30 mouse cellular contexts compared by ENCODE assay signal in the genomic region with DNA sequence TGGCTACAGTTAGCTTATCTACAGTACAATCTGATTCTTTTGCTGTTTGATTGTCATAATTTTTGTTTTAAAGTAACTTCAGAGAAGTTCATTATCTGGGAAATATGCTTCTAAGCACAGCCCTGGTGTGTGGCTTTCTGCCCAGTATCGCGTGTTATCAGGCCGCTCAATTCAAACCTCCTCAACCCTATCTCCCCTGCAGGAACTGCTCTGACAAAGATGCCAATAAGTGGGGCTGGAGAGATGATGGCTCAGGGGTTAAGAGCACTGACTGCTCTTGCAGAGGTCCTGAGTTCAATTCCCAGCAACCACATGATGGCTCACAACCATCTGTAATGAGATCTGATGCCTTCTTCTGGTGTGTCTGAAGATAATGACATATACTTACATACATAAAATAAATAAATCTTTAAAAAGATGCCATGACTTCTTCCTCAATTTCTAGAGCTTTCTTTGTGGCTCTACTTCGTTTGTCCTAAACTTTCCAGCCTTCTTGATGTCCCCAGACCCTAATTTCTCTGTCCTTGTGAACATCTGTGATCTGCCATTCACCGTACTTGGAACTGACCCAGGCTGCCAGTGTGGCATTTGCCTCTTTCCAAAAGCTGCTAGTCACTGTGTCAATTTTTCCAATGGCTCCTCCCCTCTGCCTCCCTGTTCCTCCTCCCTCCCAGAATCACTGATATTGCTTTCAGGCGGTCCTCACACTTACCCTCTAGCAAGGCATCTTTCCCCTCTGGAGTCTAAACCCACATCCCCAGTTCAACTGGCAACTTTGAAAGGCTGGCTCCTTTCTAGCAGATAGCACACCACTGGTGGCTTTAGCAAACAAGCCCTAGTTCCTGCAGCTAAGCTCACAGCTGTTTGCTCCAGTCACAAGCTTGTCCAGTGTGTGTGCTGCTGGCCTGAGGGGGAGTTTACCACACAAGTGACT. TPM values are rescaled to one million over a fixed set of nuclear protein-coding genes. Genes with fewer than 3 reads are reported as not detected.
DNase-seq lines count a peak whose midpoint lies in the region; ATAC-seq and TF ChIP-seq lines count a peak whose summit lies in the region.
"Had no signal": no experiment of that assay in that cellular context is flagged by ENCODE, and none has a peak within 500 bp of the region (broad histone marks: within the 10 kb centered on the region; RNA-seq: fewer than 3 reads in every experiment).

No protein-coding gene starts in this region.

- peak; percentile 33 for DNase-seq in gastrocnemius, adult 2 months
- DNase-seq in gastrocnemius, adult 18-20 months (ENCODE audit: low spot score), result no peak
- peak; percentile 30 for DNase-seq in MN1 (ENCODE audit: low spot score)
- peak; percentile 51 for DNase-seq in liver, embryonic 11.5 days (ENCODE audit: low spot score)
- no peak for DNase-seq in liver, postnatal 0 days
- DNase-seq in B cell, adult 2 months, result no peak
- no peak for DNase-seq in testis, postnatal 10 days (ENCODE audit: low spot score)
- DNase-seq in layer of hippocampus, adult 9-10 months (ENCODE audit: low spot score), result no peak
- DNase-seq: adrenal gland, adult 2 months; cerebellum, adult 8-10 months; cerebellum, postnatal 36 days; gastrocnemius, postnatal 36 days; heart, postnatal 36 days; kidney, adult 2 months; right cerebral cortex, postnatal 14 days had no signal

- peaks cover 29% of the 10 kb centered on the region for H3K27me3 ChIP-seq in liver, embryonic 11.5 days (replicated peaks; ENCODE audit: control insufficient read depth, insufficient read depth, low read length)
- peaks cover 30% of the 10 kb centered on the region for H3K27me3 ChIP-seq in liver, postnatal 0 days (ENCODE audit: insufficient read depth, low read length)

- no peak overlapping the region for H3K4me3 ChIP-seq in gastrocnemius, adult 2 months
- no peak overlapping the region for H3K4me3 ChIP-seq in liver, embryonic 11.5 days (ENCODE audit: low read depth, low read length)
- H3K4me3 ChIP-seq in liver, postnatal 0 days (ENCODE audit: low read depth, low read length), result no peak overlapping the region
- H3K4me3 ChIP-seq: heart, embryonic 15.5 days; limb, embryonic 10.5 days; midbrain, embryonic 13.5 days; neural tube, embryonic 12.5 days had no signal

- no peak for TF ChIP-seq CTCF in gastrocnemius, adult 2 months (IDR thresholded peaks at IDR 0.05)
- no peak for TF ChIP-seq CTCF in liver, postnatal 0 days (IDR thresholded peaks at IDR 0.05; ENCODE audit: low read depth)

- H3K9ac ChIP-seq in liver, embryonic 11.5 days (ENCODE audit: low read depth, low read length), result no peak overlapping the region
- no peak overlapping the region for H3K9ac ChIP-seq in liver, postnatal 0 days (replicated peaks)
- H3K9ac ChIP-seq: heart, embryonic 15.5 days; hindbrain, embryonic 14.5 days; midbrain, embryonic 13.5 days; neural tube, embryonic 12.5 days had no signal

- H3K9me3 ChIP-seq in liver, embryonic 11.5 days (ENCODE audit: control insufficient read depth, low read length), result no peaks in the 10 kb centered on the region
- peaks cover 2% of the 10 kb centered on the region; the same call in 1 of the 2 replicates for H3K9me3 ChIP-seq in liver, postnatal 0 days (ENCODE audit: low read length)
- H3K9me3 ChIP-seq: heart, embryonic 15.5 days; limb, embryonic 10.5 days; midbrain, embryonic 13.5 days; neural tube, embryonic 12.5 days had no signal

- 48% methylated on average over 6 of the region's 6 CpGs for WGBS in liver, embryonic 11.5 days
- WGBS in liver, postnatal 0 days (ENCODE audit: insufficient replicate concordance), result 46% methylated on average over 6 of the region's 6 CpGs

- TF ChIP-seq EP300 in liver, postnatal 0 days (IDR thresholded peaks at IDR 0.05; ENCODE audit: low read depth), result peak; percentile 80

- H3K27ac ChIP-seq in gastrocnemius, adult 2 months, result no peak overlapping the region
- no peak overlapping the region for H3K27ac ChIP-seq in liver, embryonic 11.5 days (ENCODE audit: low read depth, low read length)
- no peak overlapping the region for H3K27ac ChIP-seq in liver, postnatal 0 days (ENCODE audit: low read depth)
- H3K27ac ChIP-seq: heart, embryonic 15.5 days; hindbrain, embryonic 14.5 days; kidney, postnatal 0 days; limb, embryonic 10.5 days; midbrain, embryonic 13.5 days; neural tube, embryonic 12.5 days; stomach, postnatal 0 days had no signal

- no peaks in the 10 kb centered on the region for H3K4me1 ChIP-seq in liver, embryonic 11.5 days (replicated peaks; ENCODE audit: control insufficient read depth, insufficient read depth, low read length)
- no peaks in the 10 kb centered on the region for H3K4me1 ChIP-seq in liver, postnatal 0 days (ENCODE audit: insufficient read depth)
- H3K4me1 ChIP-seq: heart, embryonic 15.5 days; limb, embryonic 10.5 days had no signal

- H3K36me3 ChIP-seq in liver, embryonic 11.5 days (ENCODE audit: control insufficient read depth, insufficient read depth, low read length), result no peaks in the 10 kb centered on the region
- H3K36me3 ChIP-seq in liver, postnatal 0 days (replicated peaks; ENCODE audit: insufficient read depth, low read length), result no peaks in the 10 kb centered on the region
- H3K36me3 ChIP-seq: heart, embryonic 15.5 days; limb, embryonic 10.5 days; midbrain, embryonic 13.5 days; neural tube, embryonic 12.5 days had no signal

- peak; percentile 87 for ATAC-seq in liver, embryonic 11.5 days (replicated peaks; ENCODE audit: low FRiP score)
- peak; percentile 81 for ATAC-seq in liver, postnatal 0 days
- ATAC-seq: forebrain, embryonic 16.5 days; lung, postnatal 0 days; midbrain, embryonic 13.5 days; Patski had no signal

- no peak overlapping the region for H3K4me2 ChIP-seq in liver, embryonic 11.5 days
- H3K4me2 ChIP-seq in liver, postnatal 0 days (ENCODE audit: low read depth, low read length), result no peak overlapping the region
- H3K4me2 ChIP-seq: heart, embryonic 15.5 days; hindbrain, embryonic 14.5 days; midbrain, embryonic 13.5 days; neural tube, embryonic 12.5 days had no signal

- intact Hi-C loops in gastrocnemius, adult 2 months (cut with DNase I), result loop anchor here (2.0 kb wide), 1 partner anchor 521 kb away; no protein-coding TSS in a partner anchor

RNA-seq across cellular contexts. Expression of a gene that starts 11.4 kb away (rescaled TPM):
- total RNA-seq in gastrocnemius, adult 2 months (2021), result not detected
- not detected for total RNA-seq in gastrocnemius, adult 18-20 months (2021)
- polyA plus RNA-seq in liver, embryonic 11.5 days (2014; fragmentation: Nextera tagmentation; extraction: Ambion mirVana), result 21.2 and 22.3 TPM in 2 replicates
- 0.25 and 0.37 TPM in 2 replicates for polyA plus RNA-seq in liver, postnatal 0 days (2015; fragmentation: Nextera tagmentation; extraction: Ambion mirVana)
- total RNA-seq: adrenal gland, adult 2 months; gastrocnemius, postnatal 36 days; heart, postnatal 36 days; layer of hippocampus, postnatal 14 days; left cerebral cortex, adult 8-10 months; liver, adult 2 months had no signal
- polyA plus RNA-seq: adrenal gland, adult 2 months; forebrain, embryonic 16.5 days; hindbrain, embryonic 14.5 days; kidney, adult 2 months; kidney, postnatal 0 days; large intestine, adult 2 months; liver, adult 2 months; lung, postnatal 0 days; neural tube, embryonic 12.5 days; Patski; urinary bladder, adult 2 months had no signal

RNA-seq across cellular contexts. Expression of a gene that starts 25.9 kb away (rescaled TPM):
- total RNA-seq in gastrocnemius, adult 2 months (2021), result 1 to 10 TPM; 3.2 to 4.7 TPM
- total RNA-seq in gastrocnemius, adult 18-20 months (2021), result 1 to 10 TPM; 3.7 to 3.8 TPM
- 3.4 and 3.8 TPM in 2 replicates for polyA plus RNA-seq in liver, embryonic 11.5 days (2014; fragmentation: Nextera tagmentation; extraction: Ambion mirVana)
- 0.56 and 0.58 TPM in 2 replicates for polyA plus RNA-seq in liver, postnatal 0 days (2015; fragmentation: Nextera tagmentation; extraction: Ambion mirVana)

Comparison
In these comparisons a context has a peak if more than half of its experiments do, and no peak if none do; other contexts are left out.
1. DNase-seq: peak in gastrocnemius, adult 2 months (single experiment), MN1 (single experiment) and liver, embryonic 11.5 days (single experiment); none in gastrocnemius, adult 18-20 months (single experiment), liver, postnatal 0 days (single experiment), B cell, adult 2 months (0 of 2), testis, postnatal 10 days (single experiment) and layer of hippocampus, adult 9-10 months (single experiment).